ENCODE assay signal across 28 mouse cellular contexts in genomic region chr5:34441797-34442196, GRCm38 (mm10).
A peak's percentile ranks its signal among the peaks of the same experiment; 100 is the strongest.
DNase-seq lines count a peak whose midpoint lies in the region; ATAC-seq and TF ChIP-seq lines count a peak whose summit lies in the region.
"Had no signal": no experiment of that assay in that cellular context is flagged by ENCODE, and none has a peak within 500 bp of the region (broad histone marks: within the 10 kb centered on the region; RNA-seq: fewer than 3 reads in every experiment).

No protein-coding gene starts in this region.

- no peak overlapping the region for H3K27ac ChIP-seq in heart, embryonic 12.5 days (ENCODE audit: poor library complexity, severe bottlenecking)
- no peak overlapping the region for H3K27ac ChIP-seq in liver, embryonic 13.5 days
- H3K27ac ChIP-seq in liver, postnatal 0 days (ENCODE audit: low read depth) = no peak overlapping the region
- H3K27ac ChIP-seq: embryonic facial prominence, embryonic 13.5 days; embryonic facial prominence, embryonic 15.5 days; forebrain, embryonic 10.5 days; forebrain, embryonic 12.5 days had no signal

- DNase-seq in heart, adult 11 months = peak; percentile 80
- DNase-seq in liver, embryonic 13.5 days = no peak
- DNase-seq in liver, postnatal 0 days = no peak
- no peak for DNase-seq in thymus, adult 18-20 months
- DNase-seq: adrenal gland, adult 8-10 months; adrenal gland, postnatal 14 days; B cell, adult 2 months; cerebellum, adult 11 months; cerebellum, adult 18-20 months; cerebellum, adult 8-10 months; cerebellum, adult 9-11 months; cerebellum, postnatal 14 days; cerebellum, postnatal 36 days; embryo, embryonic 11 days had no signal

- no peak for TF ChIP-seq EP300 in liver, postnatal 0 days (IDR thresholded peaks at IDR 0.05; ENCODE audit: low read depth)

- no peak overlapping the region for H3K4me2 ChIP-seq in heart, embryonic 12.5 days
- H3K4me2 ChIP-seq in liver, embryonic 13.5 days = no peak overlapping the region
- no peak overlapping the region for H3K4me2 ChIP-seq in liver, postnatal 0 days (ENCODE audit: low read depth, low read length)
- H3K4me2 ChIP-seq: embryonic facial prominence, embryonic 13.5 days; embryonic facial prominence, embryonic 15.5 days; forebrain, embryonic 12.5 days had no signal

- TF ChIP-seq CTCF in liver, postnatal 0 days (IDR thresholded peaks at IDR 0.05; ENCODE audit: low read depth) = no peak

- H3K36me3 ChIP-seq in heart, embryonic 12.5 days = peaks cover 81% of the 10 kb centered on the region
- H3K36me3 ChIP-seq in liver, embryonic 13.5 days = peaks cover 82% of the 10 kb centered on the region
- peaks cover 65% of the 10 kb centered on the region for H3K36me3 ChIP-seq in liver, postnatal 0 days (replicated peaks; ENCODE audit: insufficient read depth, low read length)

- H3K4me3 ChIP-seq in heart, embryonic 12.5 days = no peak overlapping the region
- no peak overlapping the region for H3K4me3 ChIP-seq in liver, embryonic 13.5 days (replicated peaks)
- no peak overlapping the region for H3K4me3 ChIP-seq in liver, postnatal 0 days (ENCODE audit: low read depth, low read length)
- H3K4me3 ChIP-seq: embryonic facial prominence, embryonic 13.5 days; embryonic facial prominence, embryonic 15.5 days; erythroblast, embryonic 14.5 days; forebrain, embryonic 10.5 days; forebrain, embryonic 12.5 days had no signal

- no peak overlapping the region for H3K9ac ChIP-seq in heart, embryonic 12.5 days
- no peak overlapping the region for H3K9ac ChIP-seq in liver, embryonic 13.5 days
- no peak overlapping the region for H3K9ac ChIP-seq in liver, postnatal 0 days (replicated peaks)
- H3K9ac ChIP-seq: embryonic facial prominence, embryonic 13.5 days; embryonic facial prominence, embryonic 15.5 days; forebrain, embryonic 12.5 days had no signal

- no peaks in the 10 kb centered on the region for H3K27me3 ChIP-seq in heart, embryonic 12.5 days (replicated peaks)
- H3K27me3 ChIP-seq in liver, embryonic 13.5 days = no peaks in the 10 kb centered on the region
- H3K27me3 ChIP-seq in liver, postnatal 0 days (ENCODE audit: insufficient read depth, low read length) = no peaks in the 10 kb centered on the region
- H3K27me3 ChIP-seq: CH12.LX; embryonic facial prominence, embryonic 13.5 days; embryonic facial prominence, embryonic 15.5 days; forebrain, embryonic 12.5 days; Patski had no signal

- no peaks in the 10 kb centered on the region for H3K9me3 ChIP-seq in heart, embryonic 12.5 days (replicated peaks)
- no peaks in the 10 kb centered on the region for H3K9me3 ChIP-seq in liver, embryonic 13.5 days (replicated peaks)
- H3K9me3 ChIP-seq in liver, postnatal 0 days (ENCODE audit: low read length) = no peaks in the 10 kb centered on the region
- H3K9me3 ChIP-seq: embryonic facial prominence, embryonic 13.5 days; embryonic facial prominence, embryonic 15.5 days; forebrain, embryonic 10.5 days; forebrain, embryonic 12.5 days; G1E had no signal

- WGBS in heart, embryonic 12.5 days = 92% methylated on average over 2 of the region's 2 CpGs
- 60% methylated on average over 2 of the region's 2 CpGs for WGBS in liver, embryonic 13.5 days (ENCODE audit: insufficient replicate concordance)
- WGBS in liver, postnatal 0 days (ENCODE audit: insufficient replicate concordance) = 84% methylated on average over 2 of the region's 2 CpGs

- H3K4me1 ChIP-seq in heart, embryonic 12.5 days (replicated peaks) = peaks cover 13% of the 10 kb centered on the region
- peaks cover 18% of the 10 kb centered on the region for H3K4me1 ChIP-seq in liver, embryonic 13.5 days (replicated peaks)
- H3K4me1 ChIP-seq in liver, postnatal 0 days (ENCODE audit: insufficient read depth) = no peaks in the 10 kb centered on the region
- H3K4me1 ChIP-seq: embryonic facial prominence, embryonic 13.5 days; embryonic facial prominence, embryonic 15.5 days; forebrain, embryonic 10.5 days; forebrain, embryonic 12.5 days had no signal

- ATAC-seq in heart, embryonic 12.5 days (ENCODE audit: insufficient number of reproducible peaks, low FRiP score) = no peak
- ATAC-seq in liver, embryonic 13.5 days (ENCODE audit: low read depth) = peak; percentile 53; the same call in 1 of the 2 replicates
- ATAC-seq in liver, postnatal 0 days = no peak
- ATAC-seq in megakaryocyte progenitor cell, adult 5-6 weeks (replicated peaks; ENCODE audit: poor library complexity) = 0 out of 2 replicates have a peak, but pooled peaks have one; percentile 23
- ATAC-seq: activated CD4-positive, CD25-positive, alpha-beta regulatory T cell, adult 4 months; CD4-positive, CD25-positive, alpha-beta regulatory T cell, adult 4 months; forebrain, embryonic 14.5 days; forebrain, embryonic 16.5 days; Patski had no signal

Comparison
In these comparisons a context has a peak if more than half of its experiments do, and no peak if none do; other contexts are left out.
1. ATAC-seq: peak in liver, embryonic 13.5 days (single experiment) and megakaryocyte progenitor cell, adult 5-6 weeks (single experiment); none in heart, embryonic 12.5 days (single experiment) and liver, postnatal 0 days (single experiment).